Mouse (Mus musculus): Measurements from ENCODE around the gene Stim2.

DNA sequence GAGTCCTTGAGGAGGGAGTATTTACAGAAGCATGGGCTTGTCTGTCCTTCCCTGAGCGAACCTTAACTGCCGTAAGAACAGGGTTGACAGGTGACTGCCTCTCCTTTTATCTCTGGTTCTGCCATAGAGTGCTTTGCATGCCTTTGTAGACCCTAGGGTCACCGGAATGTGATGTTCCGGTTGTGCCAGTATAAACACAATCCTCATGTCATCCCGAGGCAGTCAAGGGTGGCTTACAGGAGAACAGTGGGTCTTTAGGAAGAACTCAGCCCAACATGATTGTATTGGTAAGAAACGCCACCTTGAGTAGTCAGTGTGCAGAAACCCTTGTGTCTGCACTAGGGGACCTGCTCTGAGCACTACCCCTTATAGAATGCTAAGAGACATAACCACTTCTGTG lies 108.8 kb downstream of the Stim2 start:
- TF ChIP-seq POLR2A (IDR thresholded peaks at IDR 0.05; ENCODE audit: insufficient read depth, low read depth, low read length), result no peak
- no peak for TF ChIP-seq CTCF (IDR thresholded peaks at IDR 0.05; ENCODE audit: insufficient read depth, low read depth, low read length)

All from olfactory bulb, adult 2 months (tissue).